Comparison of ENCODE assay signal across 9 mouse cellular contexts in the genomic region with DNA sequence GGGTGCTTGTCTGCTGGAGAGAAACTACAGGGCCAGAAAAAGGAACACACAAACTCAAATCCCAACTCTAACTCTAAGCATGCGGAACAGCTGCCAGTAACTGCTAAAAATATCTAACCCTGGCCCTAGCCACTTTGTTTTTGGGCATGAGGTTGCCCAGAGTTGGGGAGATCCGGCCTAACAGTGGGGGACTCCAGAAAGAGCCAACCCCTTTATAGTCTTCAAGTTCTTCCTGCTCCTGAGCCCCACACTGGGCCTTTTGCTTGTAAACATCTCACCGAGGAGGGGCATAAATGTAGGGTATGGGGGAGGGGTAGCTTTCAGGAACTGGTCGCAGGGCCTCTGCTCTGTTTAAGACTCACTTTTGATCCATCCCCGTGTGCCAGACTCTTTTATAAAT. TPM values are rescaled to one million over a fixed set of nuclear protein-coding genes. Genes with fewer than 3 reads are reported as not detected.
DNase-seq lines count a peak whose midpoint lies in the region; ATAC-seq and TF ChIP-seq lines count a peak whose summit lies in the region.
"Had no signal": no experiment of that assay in that cellular context is flagged by ENCODE, and none has a peak within 500 bp of the region (broad histone marks: within the 10 kb centered on the region; RNA-seq: fewer than 3 reads in every experiment).

No protein-coding gene starts in this region.

- peaks cover 14% of the 10 kb centered on the region for H3K4me1 ChIP-seq in hindbrain, embryonic 12.5 days
- peaks cover 3% of the 10 kb centered on the region for H3K4me1 ChIP-seq in hindbrain, postnatal 0 days (ENCODE audit: insufficient read depth, low read length)
- peaks cover 12% of the 10 kb centered on the region for H3K4me1 ChIP-seq in intestine, embryonic 14.5 days (replicated peaks; ENCODE audit: control insufficient read depth, insufficient read depth, low read length)
- H3K4me1 ChIP-seq in stomach, embryonic 15.5 days = peaks cover 27% of the 10 kb centered on the region

- no peak for ATAC-seq in hindbrain, embryonic 12.5 days (ENCODE audit: low FRiP score)
- ATAC-seq in hindbrain, postnatal 0 days = no peak; the same call in 1 of the 2 replicates
- ATAC-seq in intestine, embryonic 14.5 days (replicated peaks; ENCODE audit: low FRiP score, low TSS enrichment, low read depth) = no peak
- ATAC-seq in stomach, embryonic 15.5 days (ENCODE audit: insufficient read depth, low FRiP score, low read depth) = no peak

- DNase-seq in hindbrain, postnatal 0 days (ENCODE audit: low spot score) = no peak
- peak; percentile 18 for DNase-seq in thymus, postnatal 0 days (ENCODE audit: low spot score)
- no peak for DNase-seq in thymus, postnatal 25 days
- DNase-seq in intestine, embryonic 14.5 days (ENCODE audit: low spot score) = no peak
- DNase-seq in left cerebral cortex, adult 11 months (ENCODE audit: low spot score) = no peak
- DNase-seq in urinary bladder, postnatal 25 days (ENCODE audit: low spot score) = no peak

- peaks cover 42% of the 10 kb centered on the region for H3K27me3 ChIP-seq in hindbrain, embryonic 12.5 days
- H3K27me3 ChIP-seq in hindbrain, postnatal 0 days (ENCODE audit: insufficient read depth, low read length) = no peaks in the 10 kb centered on the region
- H3K27me3 ChIP-seq in intestine, embryonic 14.5 days (replicated peaks; ENCODE audit: control insufficient read depth, insufficient read depth, low read length) = peaks cover 19% of the 10 kb centered on the region; the same call in 1 of the 2 replicates
- H3K27me3 ChIP-seq in stomach, embryonic 15.5 days (replicated peaks) = peaks cover 4% of the 10 kb centered on the region

- no peak overlapping the region for H3K9ac ChIP-seq in hindbrain, embryonic 12.5 days
- no peak overlapping the region for H3K9ac ChIP-seq in hindbrain, postnatal 0 days (replicated peaks; ENCODE audit: low read length)
- no peak overlapping the region for H3K9ac ChIP-seq in intestine, embryonic 14.5 days (ENCODE audit: low read length)
- no peak overlapping the region for H3K9ac ChIP-seq in stomach, embryonic 15.5 days

- peak overlapping the region; percentile 80; the same call in 1 of the 2 replicates for H3K4me2 ChIP-seq in hindbrain, embryonic 12.5 days (replicated peaks)
- no peak overlapping the region for H3K4me2 ChIP-seq in hindbrain, postnatal 0 days (ENCODE audit: low read depth, low read length)
- H3K4me2 ChIP-seq in intestine, embryonic 14.5 days (ENCODE audit: low read length) = peak overlapping the region; percentile 61
- H3K4me2 ChIP-seq in stomach, embryonic 15.5 days = peak overlapping the region; percentile 73; the same call in 1 of the 2 replicates

- no peaks in the 10 kb centered on the region for H3K9me3 ChIP-seq in hindbrain, embryonic 12.5 days (replicated peaks)
- H3K9me3 ChIP-seq in hindbrain, postnatal 0 days (ENCODE audit: low read length) = no peaks in the 10 kb centered on the region
- no peaks in the 10 kb centered on the region for H3K9me3 ChIP-seq in intestine, embryonic 14.5 days (ENCODE audit: control insufficient read depth, low read length)
- H3K9me3 ChIP-seq in stomach, embryonic 15.5 days = no peaks in the 10 kb centered on the region

- H3K27ac ChIP-seq in hindbrain, embryonic 12.5 days = no peak overlapping the region
- H3K27ac ChIP-seq in hindbrain, postnatal 0 days = no peak overlapping the region
- no peak overlapping the region for H3K27ac ChIP-seq in intestine, embryonic 14.5 days (ENCODE audit: low read depth)
- peak overlapping the region; percentile 11; the same call in 1 of the 2 replicates for H3K27ac ChIP-seq in stomach, embryonic 15.5 days

- no peak for TF ChIP-seq CTCF in hindbrain, postnatal 0 days (IDR thresholded peaks at IDR 0.05; ENCODE audit: low read depth)

- H3K36me3 ChIP-seq in hindbrain, embryonic 12.5 days = 0 out of 2 replicates have a peak, but pooled peaks cover 12% of the 10 kb centered on the region
- peaks cover 6% of the 10 kb centered on the region; the same call in 1 of the 2 replicates for H3K36me3 ChIP-seq in hindbrain, postnatal 0 days (ENCODE audit: insufficient read depth, low read length)
- 0 out of 2 replicates have a peak, but pooled peaks cover 5% of the 10 kb centered on the region for H3K36me3 ChIP-seq in intestine, embryonic 14.5 days (ENCODE audit: control insufficient read depth, insufficient read depth, low read length)
- H3K36me3 ChIP-seq in stomach, embryonic 15.5 days = no peaks in the 10 kb centered on the region

- WGBS in hindbrain, embryonic 12.5 days = 35% methylated on average over 5 of the region's 5 CpGs
- WGBS in hindbrain, postnatal 0 days = 38% methylated on average over 5 of the region's 5 CpGs
- 35% methylated on average over 5 of the region's 5 CpGs for WGBS in intestine, embryonic 14.5 days
- 42% methylated on average over 5 of the region's 5 CpGs for WGBS in stomach, embryonic 15.5 days

- H3K4me3 ChIP-seq in hindbrain, embryonic 12.5 days = no peak overlapping the region
- H3K4me3 ChIP-seq in hindbrain, postnatal 0 days (ENCODE audit: low read length) = no peak overlapping the region
- H3K4me3 ChIP-seq in intestine, embryonic 14.5 days (ENCODE audit: low read depth, low read length) = no peak overlapping the region
- no peak overlapping the region for H3K4me3 ChIP-seq in stomach, embryonic 15.5 days (replicated peaks)

RNA-seq across cellular contexts. Expression of a gene that starts 0.8 kb away (rescaled TPM):
- polyA plus RNA-seq in hindbrain, embryonic 12.5 days (2016; fragmentation: Nextera tagmentation; extraction: Ambion mirVana) = 1.9 and 3.8 TPM in 2 replicates
- 3.9 and 5.1 TPM in 2 replicates for total RNA-seq in hindbrain, postnatal 0 days (2014; rRNA removed)
- polyA plus RNA-seq in hindbrain, postnatal 0 days (2015; fragmentation: Nextera tagmentation; extraction: Ambion mirVana) = 2.4 and 2.7 TPM in 2 replicates
- 12.1 and 13.3 TPM in 2 replicates for polyA plus RNA-seq in thymus, postnatal 0 days (2015; fragmentation: Nextera tagmentation; extraction: Ambion mirVana)
- polyA plus RNA-seq in intestine, embryonic 14.5 days (2014; fragmentation: Nextera tagmentation; extraction: Ambion mirVana) = 3.8 and 4.0 TPM in 2 replicates
- polyA plus RNA-seq in stomach, embryonic 15.5 days (2015; fragmentation: Nextera tagmentation; extraction: Ambion mirVana) = 6.5 and 7.9 TPM in 2 replicates

RNA-seq across cellular contexts. Expression of a gene that starts 7.8 kb away (rescaled TPM):
- not detected in 2 replicates for polyA plus RNA-seq in hindbrain, embryonic 12.5 days (2016; fragmentation: Nextera tagmentation; extraction: Ambion mirVana)
- total RNA-seq in hindbrain, postnatal 0 days (2014; rRNA removed) = not detected in 2 replicates
- polyA plus RNA-seq in hindbrain, postnatal 0 days (2015; fragmentation: Nextera tagmentation; extraction: Ambion mirVana) = not detected in 2 replicates
- polyA plus RNA-seq in thymus, postnatal 0 days (2015; fragmentation: Nextera tagmentation; extraction: Ambion mirVana) = 0.17 and 0.23 TPM in 2 replicates
- polyA plus RNA-seq in intestine, embryonic 14.5 days (2014; fragmentation: Nextera tagmentation; extraction: Ambion mirVana) = 0.15 and 0.42 TPM in 2 replicates
- 0.92 and 2.7 TPM in 2 replicates for polyA plus RNA-seq in stomach, embryonic 15.5 days (2015; fragmentation: Nextera tagmentation; extraction: Ambion mirVana)
- total RNA-seq: ES-E14 had no signal

RNA-seq across cellular contexts. Expression of a gene that starts 9.8 kb away (rescaled TPM):
- polyA plus RNA-seq in hindbrain, embryonic 12.5 days (2016; fragmentation: Nextera tagmentation; extraction: Ambion mirVana) = 98.9 and 107 TPM in 2 replicates
- 55.2 and 73.6 TPM in 2 replicates for total RNA-seq in hindbrain, postnatal 0 days (2014; rRNA removed)
- 103 and 104 TPM in 2 replicates for polyA plus RNA-seq in hindbrain, postnatal 0 days (2015; fragmentation: Nextera tagmentation; extraction: Ambion mirVana)
- polyA plus RNA-seq in thymus, postnatal 0 days (2015; fragmentation: Nextera tagmentation; extraction: Ambion mirVana) = 106 and 115 TPM in 2 replicates
- 86.7 and 92.2 TPM in 2 replicates for polyA plus RNA-seq in intestine, embryonic 14.5 days (2014; fragmentation: Nextera tagmentation; extraction: Ambion mirVana)
- 93.3 and 95.5 TPM in 2 replicates for polyA plus RNA-seq in stomach, embryonic 15.5 days (2015; fragmentation: Nextera tagmentation; extraction: Ambion mirVana)

RNA-seq across cellular contexts. Expression of a gene that starts 40.7 kb away (rescaled TPM):
- polyA plus RNA-seq in hindbrain, embryonic 12.5 days (2016; fragmentation: Nextera tagmentation; extraction: Ambion mirVana) = 13.7 and 14.9 TPM in 2 replicates
- 12.1 and 12.3 TPM in 2 replicates for total RNA-seq in hindbrain, postnatal 0 days (2014; rRNA removed)
- polyA plus RNA-seq in hindbrain, postnatal 0 days (2015; fragmentation: Nextera tagmentation; extraction: Ambion mirVana) = 14.2 and 15.3 TPM in 2 replicates
- polyA plus RNA-seq in thymus, postnatal 0 days (2015; fragmentation: Nextera tagmentation; extraction: Ambion mirVana) = 11.7 and 12.3 TPM in 2 replicates
- polyA plus RNA-seq in intestine, embryonic 14.5 days (2014; fragmentation: Nextera tagmentation; extraction: Ambion mirVana) = 13.4 and 14.9 TPM in 2 replicates
- 11.8 and 13.4 TPM in 2 replicates for polyA plus RNA-seq in stomach, embryonic 15.5 days (2015; fragmentation: Nextera tagmentation; extraction: Ambion mirVana)
